Mouse (Mus musculus) kidney, postnatal 36 days (tissue): ENCODE results near the gene Ffar1.
A peak's percentile ranks its signal among the peaks of the same experiment; 100 is the strongest.

Experiments used
- DNase-seq, 2 experiments: peaks; one replicate each; pipeline ENCODE4 v3.0.0; 2021 to 2022; ENCODE audit warnings: mixed read lengths in 2 of 2

Gene Ffar1

GRCm38 (mm10) chr7:30861464-30861863 is at the start of gene Ffar1:
Ffar1 (minus strand) TSS chr7:30861564.
- DNase-seq, result no peak

DNA sequence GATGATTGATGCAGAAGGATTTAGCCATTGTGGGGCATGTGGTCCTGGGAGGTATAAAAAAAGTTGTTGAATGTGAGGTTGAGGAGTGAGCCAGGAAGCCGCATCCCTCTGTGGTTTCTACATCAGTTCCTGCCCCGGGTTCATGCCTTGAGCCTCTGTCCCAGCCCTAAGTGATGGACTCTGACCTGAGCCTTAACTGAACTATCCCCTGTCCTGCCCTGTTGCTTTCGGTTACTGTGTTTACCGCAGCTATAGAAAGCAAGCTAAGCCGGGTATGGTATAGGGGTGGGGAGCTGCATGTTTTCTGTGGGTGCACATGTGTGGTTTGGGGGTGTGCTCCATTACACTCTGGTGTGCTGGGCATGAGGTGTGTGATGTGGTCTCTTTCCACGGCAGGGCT is 48.4 kb upstream of the Ffar1 start:
- DNase-seq, result no peak

GRCm38 (mm10) chr7:30908992-30909431 is 47.6 kb upstream of the Ffar1 start:
- DNase-seq, result no peak

DNA sequence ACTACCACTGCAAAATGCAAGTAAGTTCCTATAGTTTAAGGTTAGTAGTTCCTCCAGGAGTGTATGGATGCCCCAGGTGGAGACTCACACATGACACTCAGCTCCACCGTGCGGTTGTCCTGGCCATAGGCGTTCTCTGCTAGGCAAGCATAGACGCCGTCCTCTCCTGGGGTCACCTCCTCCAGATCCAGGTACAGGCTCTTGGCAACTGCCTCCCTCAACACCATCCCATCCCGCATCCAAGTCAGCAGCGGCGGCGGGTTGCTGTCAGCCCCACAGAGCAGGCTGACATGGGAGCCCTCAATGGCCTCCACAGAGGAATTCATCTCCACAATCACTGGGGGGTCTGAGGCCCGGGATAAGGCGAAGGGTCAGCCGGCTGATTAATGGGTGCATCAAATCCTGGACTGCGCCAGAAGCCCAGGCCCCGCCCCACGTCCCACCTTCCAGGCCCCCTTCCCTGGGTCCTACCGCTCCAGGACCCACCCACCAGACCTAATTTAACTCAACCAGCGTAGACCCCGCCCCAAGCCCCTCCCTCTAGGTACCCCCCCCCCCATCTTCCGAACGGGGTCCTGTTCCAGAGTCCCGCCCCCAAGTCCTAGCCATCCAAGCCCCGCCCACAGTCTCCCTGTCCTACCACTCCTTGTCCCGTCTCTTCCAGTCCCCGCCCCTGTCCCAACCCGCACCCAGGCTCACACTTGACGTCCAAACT is 47.1 kb upstream of the Ffar1 start:
- peak; percentile 7 to 42 for DNase-seq

GRCm38 (mm10) chr7:30904042-30904441 is 42.7 kb upstream of the Ffar1 start:
- DNase-seq, result peak in 1 of 2 experiments; percentile 44

DNA sequence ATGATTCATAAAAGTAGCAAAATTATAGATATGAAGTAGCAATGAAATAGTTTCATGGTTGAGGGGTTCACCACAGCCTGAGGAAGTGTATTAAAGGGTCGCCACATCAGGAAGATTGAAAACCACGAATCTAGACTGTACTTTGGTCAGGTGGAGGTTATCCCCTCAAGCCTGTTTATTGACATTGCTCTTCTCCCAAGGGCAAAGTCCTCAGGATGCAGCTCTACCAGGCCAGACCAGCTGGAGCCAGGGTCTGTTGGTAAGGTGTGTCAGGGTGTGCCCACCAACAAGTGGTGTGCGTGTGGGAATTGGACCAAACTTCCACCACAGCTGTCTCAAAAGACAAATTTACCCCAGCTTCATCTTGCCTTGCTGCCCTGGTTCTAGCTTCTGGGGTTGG is 33.9 kb upstream of the Ffar1 start:
- no peak for DNase-seq

- DNase-seq, result peak; percentile 8 to 18
Measured at GRCm38 (mm10) chr7:30892515-30892914, 31.2 kb upstream of the Ffar1 start.

DNA sequence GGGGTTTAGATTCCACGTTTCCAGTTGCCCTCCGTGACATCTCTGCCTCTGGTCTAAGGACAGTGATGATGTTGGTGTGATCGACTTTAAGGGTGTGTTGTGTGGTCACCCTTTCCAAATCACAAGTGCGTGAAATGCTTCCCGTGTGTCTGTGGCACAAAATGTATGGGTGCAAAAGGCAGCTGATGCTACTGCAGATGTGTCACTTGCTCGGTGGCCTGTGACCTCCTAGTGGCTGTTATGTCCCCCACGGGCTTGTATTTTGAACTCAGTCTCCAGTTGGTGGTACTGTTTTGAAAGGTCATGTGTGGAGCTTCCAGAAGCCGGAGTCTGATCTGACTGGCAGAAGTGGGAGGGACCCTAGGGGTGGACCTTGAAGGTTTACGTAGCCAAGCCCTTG is 30.4 kb upstream of the Ffar1 start:
- DNase-seq, result no peak

DNA sequence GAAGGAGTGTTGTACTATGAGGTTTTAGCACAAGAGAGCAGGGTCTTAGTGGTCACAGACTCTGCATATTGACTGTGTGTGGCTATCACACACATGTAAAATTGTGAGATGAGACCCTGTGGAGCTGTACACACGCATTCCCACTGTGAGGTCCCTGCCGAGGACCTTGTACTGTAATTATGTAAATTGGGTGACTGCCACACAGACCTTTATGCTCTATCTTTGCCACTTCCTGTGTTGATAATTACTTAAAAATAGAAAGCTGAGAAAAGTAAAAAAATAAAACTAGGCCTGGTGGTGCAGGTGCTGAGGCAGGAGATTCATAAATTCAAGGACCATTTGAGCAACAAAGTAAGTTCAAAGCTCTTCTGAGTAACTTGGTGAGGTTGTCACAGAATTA is 29.3 kb upstream of the Ffar1 start:
- no peak for DNase-seq

- DNase-seq, result no peak
Measured at GRCm38 (mm10) chr7:30888786-30889185, 27.4 kb upstream of the Ffar1 start.

DNA sequence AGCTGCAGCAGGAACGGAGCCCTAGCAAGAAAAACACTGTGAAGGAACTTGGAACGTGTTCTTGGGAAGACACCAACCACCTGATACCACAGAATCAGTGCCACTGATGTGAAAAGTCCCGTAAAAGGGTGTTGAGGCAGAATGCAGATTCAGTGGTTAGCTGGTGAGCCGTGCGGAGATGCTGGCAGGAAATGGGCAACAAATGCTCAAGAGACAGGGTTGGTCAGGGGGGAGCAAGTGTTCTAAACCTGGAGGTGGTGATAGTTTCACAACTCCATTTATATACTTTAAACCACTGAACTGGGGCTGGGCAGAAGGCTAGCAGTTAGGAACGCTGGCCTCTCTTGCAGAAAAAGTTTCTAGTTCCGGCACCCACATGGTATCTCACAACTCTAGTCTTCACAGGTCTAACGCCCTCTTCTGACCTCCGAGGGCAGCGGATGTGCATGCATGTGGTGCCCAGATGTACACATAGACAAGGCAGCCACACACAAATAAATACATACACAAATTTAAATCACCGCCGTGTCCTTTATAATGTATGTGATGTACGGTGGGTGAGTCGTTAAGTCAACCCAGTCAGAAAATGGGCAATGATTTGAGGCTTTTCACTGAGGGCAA is 26.3 kb upstream of the Ffar1 start:
- no peak for DNase-seq

GRCm38 (mm10) chr7:30886852-30887251 is 25.5 kb upstream of the Ffar1 start:
- no peak for DNase-seq

GRCm38 (mm10) chr7:30884047-30884446 is 22.7 kb upstream of the Ffar1 start:
- DNase-seq, result no peak

DNA sequence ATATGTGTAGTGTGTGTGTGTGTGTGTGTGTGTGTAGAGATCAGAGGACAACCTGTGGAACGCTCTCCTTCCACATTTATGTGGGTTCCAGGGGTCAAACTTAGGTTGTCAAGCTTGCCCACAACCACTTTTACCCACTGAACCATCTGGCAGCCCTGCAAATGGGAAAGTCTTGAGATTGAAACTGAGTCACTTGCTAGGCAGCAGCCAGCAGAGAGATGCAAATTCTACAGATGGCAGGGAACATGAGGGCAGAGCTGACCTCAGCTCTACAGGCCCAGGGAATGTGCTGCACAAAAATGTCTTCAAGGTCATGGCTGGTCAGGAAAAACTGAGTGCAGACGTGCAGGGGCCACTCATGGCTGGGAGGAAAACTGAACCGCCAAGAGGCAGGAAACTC is 20.0 kb upstream of the Ffar1 start:
- DNase-seq, result no peak

- no peak for DNase-seq
Measured at GRCm38 (mm10) chr7:30880176-30880575, 18.8 kb upstream of the Ffar1 start, which contains the start of gene Cd22. Cd22 (minus strand) TSS chr7:30880342.

GRCm38 (mm10) chr7:30878950-30879349 is 17.6 kb upstream of the Ffar1 start:
- DNase-seq, result no peak

DNA sequence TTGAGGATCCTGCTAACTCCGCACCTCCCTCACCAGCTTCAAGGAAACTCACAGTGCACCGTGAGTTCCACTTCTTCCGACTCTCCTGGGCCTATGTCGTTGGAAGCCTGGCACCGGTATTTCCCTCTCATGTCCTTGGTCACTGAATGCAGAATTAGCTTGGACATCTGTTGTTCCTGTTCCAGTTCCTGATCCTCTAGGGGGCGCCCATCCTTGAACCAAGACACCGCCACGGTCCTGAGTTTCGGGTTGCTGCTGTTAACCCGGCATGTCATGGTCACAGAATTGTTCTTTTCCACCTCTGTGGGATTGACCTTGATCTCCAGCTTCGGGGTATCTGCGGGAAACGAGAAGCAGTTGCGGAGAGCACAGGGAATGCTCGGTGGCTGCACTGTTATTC is 11.7 kb upstream of the Ffar1 start:
- peak; percentile 80 to 93 for DNase-seq

GRCm38 (mm10) chr7:30863386-30863785 is 2.0 kb upstream of the Ffar1 start:
- DNase-seq, result no peak

- peak; percentile 27 to 67 for DNase-seq
Measured at GRCm38 (mm10) chr7:30859635-30860402, 1.5 kb downstream of the Ffar1 start.

GRCm38 (mm10) chr7:30859290-30859634 is 2.1 kb downstream of the Ffar1 start:
- DNase-seq, result peak; percentile 79 to 93

GRCm38 (mm10) chr7:30857746-30858145 is 3.6 kb downstream of the Ffar1 start:
- no peak for DNase-seq

- no peak for DNase-seq
Measured at GRCm38 (mm10) chr7:30856078-30856477, 5.3 kb downstream of the Ffar1 start, which contains the start of gene Ffar3. Ffar3 (minus strand) TSS chr7:30856178.

GRCm38 (mm10) chr7:30851421-30851820 is 9.9 kb downstream of the Ffar1 start:
- DNase-seq, result no peak

GRCm38 (mm10) chr7:30847934-30848333 is 13.4 kb downstream of the Ffar1 start:
- no peak for DNase-seq
